Mouse (Mus musculus) layer of hippocampus, postnatal 36 days (tissue): ENCODE results near the gene Gpx1. TPM values are rescaled to one million over a fixed set of nuclear protein-coding genes. Genes with fewer than 3 reads are reported as not detected.
A peak's percentile ranks its signal among the peaks of the same experiment; 100 is the strongest.

ENCODE experiments used
- DNase-seq, 2 experiments: peaks; one replicate each; pipeline ENCODE4 v3.0.0; 2022
- total RNA-seq, 2 experiments: library from RNA; stranded (reverse); gene quantifications; 2 replicates each; pipeline ENCODE4 v1.2.3; 2021

Gpx1 gene
- total RNA-seq, 2 experiments from 2014 or later, result 61.2 to 62.8 TPM

GRCm38 (mm10) chr9:108340258-108341138 is 1.8 kb downstream of the Gpx1 start:
- no peak for DNase-seq

GRCm38 (mm10) chr9:108341139-108341475 is 2.4 kb downstream of the Gpx1 start:
- DNase-seq, result no peak

- no peak for DNase-seq
Measured at GRCm38 (mm10) chr9:108341801-108342200, 3.1 kb downstream of the Gpx1 start.

GRCm38 (mm10) chr9:108342301-108342831 is 3.7 kb downstream of the Gpx1 start:
- no peak for DNase-seq

- no peak for DNase-seq
Measured at GRCm38 (mm10) chr9:108343331-108343730, 4.6 kb downstream of the Gpx1 start.

GRCm38 (mm10) chr9:108343835-108344234 is 5.1 kb downstream of the Gpx1 start:
- no peak for DNase-seq

- DNase-seq, result no peak
Measured at GRCm38 (mm10) chr9:108344471-108344870, 5.8 kb downstream of the Gpx1 start.

GRCm38 (mm10) chr9:108347024-108347423 is 8.3 kb downstream of the Gpx1 start:
- no peak for DNase-seq

GRCm38 (mm10) chr9:108347540-108348289 is 9.0 kb downstream of the Gpx1 start, which contains the start of gene Usp4:
Gene Usp4 (plus strand): TSS chr9:108347853.
- DNase-seq, result peak; percentile 81 to 83

- no peak for DNase-seq
Measured at GRCm38 (mm10) chr9:108348290-108348680, 9.6 kb downstream of the Gpx1 start.

- no peak for DNase-seq
Measured at GRCm38 (mm10) chr9:108349727-108350126, 11.0 kb downstream of the Gpx1 start.

- DNase-seq, result no peak
Measured at GRCm38 (mm10) chr9:108378234-108378633, 39.5 kb downstream of the Gpx1 start.

GRCm38 (mm10) chr9:108378736-108379135 is 40.0 kb downstream of the Gpx1 start:
- no peak for DNase-seq

- no peak for DNase-seq
Measured at GRCm38 (mm10) chr9:108379294-108379693, 40.6 kb downstream of the Gpx1 start.

GRCm38 (mm10) chr9:108381382-108381781 is 42.7 kb downstream of the Gpx1 start:
- DNase-seq, result no peak

GRCm38 (mm10) chr9:108385006-108385405 is 46.3 kb downstream of the Gpx1 start:
- DNase-seq, result no peak

- no peak for DNase-seq
Measured at GRCm38 (mm10) chr9:108386816-108387215, 48.1 kb downstream of the Gpx1 start.

GRCm38 (mm10) chr9:108388601-108389000 is 49.9 kb downstream of the Gpx1 start:
- no peak for DNase-seq

GRCm38 (mm10) chr9:108389220-108389619 is 50.5 kb downstream of the Gpx1 start:
- peak; percentile 16 to 29 for DNase-seq
